In genomic region chr17:34033441-34033840, GRCm38 (mm10) we compare ENCODE assay signal across 8 mouse cellular contexts. TPM values are rescaled to one million over a fixed set of nuclear protein-coding genes. Genes with fewer than 3 reads are reported as not detected.
A peak's percentile ranks its signal among the peaks of the same experiment; 100 is the strongest.
DNase-seq lines count a peak whose midpoint lies in the region; ATAC-seq and TF ChIP-seq lines count a peak whose summit lies in the region.

No protein-coding gene starts in this region.

- WGBS in intestine, embryonic 14.5 days: 91% methylated on average over 9 of the region's 9 CpGs
- WGBS in intestine, postnatal 0 days: 84% methylated on average over 9 of the region's 9 CpGs
- 90% methylated on average over 9 of the region's 9 CpGs for whole genome bisulfite sequencing in limb, embryonic 14.5 days

- H3K4me3 ChIP-seq in intestine, embryonic 14.5 days (ENCODE audit: low read depth, low read length): no peak overlapping the region
- no peak overlapping the region for H3K4me3 ChIP-seq in intestine, postnatal 0 days (ENCODE audit: low read depth, low read length)
- H3K4me3 ChIP-seq in E14TG2a.4 (replicated peaks; ENCODE audit: low read length): 0 out of 2 replicates have a peak overlapping the region, but pooled peaks have one; percentile 99
- peak overlapping the region; percentile 71 for H3K4me3 ChIP-seq in brown adipose tissue, adult 24 weeks (ENCODE audit: insufficient read depth, low read depth, low read length)
- H3K4me3 ChIP-seq in limb, embryonic 14.5 days (replicated peaks; ENCODE audit: low read length): peak overlapping the region; percentile 89

- DNase-seq in intestine, embryonic 14.5 days (ENCODE audit: low spot score): no peak
- DNase-seq in limb, embryonic 14.5 days (ENCODE audit: low spot score): no peak
- no peak for DNase-seq in yolk sac, embryonic 10.5 days (ENCODE audit: low spot score)
- DNase-seq in lung, adult 18-20 months: no peak
- no peak for DNase-seq in layer of hippocampus, postnatal 25 days (ENCODE audit: extremely low spot score in 1 of 2, low spot score in 1 of 2)

- TF ChIP-seq POLR2A in limb, embryonic 14.5 days (IDR thresholded peaks at IDR 0.05; ENCODE audit: borderline replicate concordance, extremely low read depth, insufficient read depth, insufficient read length): no peak

- H3K4me2 ChIP-seq in intestine, embryonic 14.5 days (ENCODE audit: low read length): peak overlapping the region; percentile 64; the same call in 1 of the 2 replicates
- H3K4me2 ChIP-seq in intestine, postnatal 0 days (replicated peaks; ENCODE audit: low read depth): no peak overlapping the region; the same call in none of the 2 replicates
- peak overlapping the region; percentile 89; the same call in 1 of the 2 replicates for H3K4me2 ChIP-seq in limb, embryonic 14.5 days (replicated peaks; ENCODE audit: low read depth, low read length, severe bottlenecking)

- TF ChIP-seq CTCF in intestine, postnatal 0 days (IDR thresholded peaks at IDR 0.05; ENCODE audit: low read depth): no peak; the same call in 1 of the 2 replicates
- no peak for TF ChIP-seq CTCF in E14TG2a.4 (conservative IDR thresholded peaks at IDR 0.05; ENCODE audit: low read length)

- peaks cover 29% of the 10 kb centered on the region for H3K4me1 ChIP-seq in intestine, embryonic 14.5 days (replicated peaks; ENCODE audit: control insufficient read depth, insufficient read depth, low read length)
- 0 out of 2 replicates have a peak, but pooled peaks cover 7% of the 10 kb centered on the region for H3K4me1 ChIP-seq in intestine, postnatal 0 days (replicated peaks; ENCODE audit: control insufficient read depth, insufficient read depth, low read length)
- H3K4me1 ChIP-seq in E14TG2a.4 (replicated peaks; ENCODE audit: low read depth, low read length): peaks cover 70% of the 10 kb centered on the region
- peaks cover 14% of the 10 kb centered on the region; the same call in 1 of the 2 replicates for H3K4me1 ChIP-seq in brown adipose tissue, adult 24 weeks (ENCODE audit: control insufficient read depth, insufficient read depth, insufficient read length, low read length)
- H3K4me1 ChIP-seq in limb, embryonic 14.5 days (ENCODE audit: control insufficient read depth, insufficient read depth, low read length): peaks cover 24% of the 10 kb centered on the region

- no peak for ATAC-seq in intestine, embryonic 14.5 days (replicated peaks; ENCODE audit: low FRiP score, low TSS enrichment, low read depth)
- ATAC-seq in intestine, postnatal 0 days: no peak
- ATAC-seq in limb, embryonic 14.5 days (ENCODE audit: low FRiP score, low read depth): no peak

- 0 out of 2 replicates have a peak overlapping the region, but pooled peaks have one; percentile 93 for H3K9ac ChIP-seq in intestine, embryonic 14.5 days (ENCODE audit: low read length)
- H3K9ac ChIP-seq in intestine, postnatal 0 days (ENCODE audit: low read depth, low read length): no peak overlapping the region
- H3K9ac ChIP-seq in limb, embryonic 14.5 days (ENCODE audit: low read depth, low read length, severe bottlenecking): peak overlapping the region; percentile 96; the same call in 1 of the 2 replicates

- H3K27me3 ChIP-seq in intestine, embryonic 14.5 days (replicated peaks; ENCODE audit: control insufficient read depth, insufficient read depth, low read length): 0 out of 2 replicates have a peak, but pooled peaks cover 2% of the 10 kb centered on the region
- no peaks in the 10 kb centered on the region for H3K27me3 ChIP-seq in intestine, postnatal 0 days (replicated peaks; ENCODE audit: control insufficient read depth, insufficient read depth, low read length)
- H3K27me3 ChIP-seq in E14TG2a.4 (ENCODE audit: insufficient read depth, low read length): no peaks in the 10 kb centered on the region
- H3K27me3 ChIP-seq in limb, embryonic 14.5 days (ENCODE audit: control insufficient read depth, insufficient read depth, low read length): no peaks in the 10 kb centered on the region

- H3K9me3 ChIP-seq in intestine, embryonic 14.5 days (ENCODE audit: control insufficient read depth, low read length): no peaks in the 10 kb centered on the region
- H3K9me3 ChIP-seq in intestine, postnatal 0 days (ENCODE audit: control insufficient read depth): no peaks in the 10 kb centered on the region
- no peaks in the 10 kb centered on the region for H3K9me3 ChIP-seq in E14TG2a.4 (ENCODE audit: low read length)
- no peaks in the 10 kb centered on the region for H3K9me3 ChIP-seq in limb, embryonic 14.5 days (ENCODE audit: control insufficient read depth, low read length)

- peaks cover 63% of the 10 kb centered on the region for H3K36me3 ChIP-seq in intestine, embryonic 14.5 days (ENCODE audit: control insufficient read depth, insufficient read depth, low read length)
- H3K36me3 ChIP-seq in intestine, postnatal 0 days (ENCODE audit: control insufficient read depth, insufficient read depth): peaks cover 47% of the 10 kb centered on the region
- H3K36me3 ChIP-seq in E14TG2a.4 (ENCODE audit: insufficient read depth, low read length): peaks cover 80% of the 10 kb centered on the region
- H3K36me3 ChIP-seq in limb, embryonic 14.5 days (ENCODE audit: control insufficient read depth, insufficient read depth, low read length): peaks cover 69% of the 10 kb centered on the region

- no peak overlapping the region for H3K27ac ChIP-seq in intestine, embryonic 14.5 days (ENCODE audit: low read depth)
- H3K27ac ChIP-seq in intestine, postnatal 0 days (ENCODE audit: low read depth, low read length): no peak overlapping the region
- H3K27ac ChIP-seq in brown adipose tissue, adult 24 weeks (replicated peaks; ENCODE audit: low read depth, low read length): no peak overlapping the region
- H3K27ac ChIP-seq in limb, embryonic 14.5 days (replicated peaks; ENCODE audit: low read depth, low read length): no peak overlapping the region

RNA-seq across cellular contexts. Expression of gene Rxrb, which starts 1.8 kb away (rescaled TPM):
- 21.5 and 28.5 TPM in 2 replicates for polyA plus RNA-seq in intestine, embryonic 14.5 days (2014; fragmentation: Nextera tagmentation; extraction: Ambion mirVana)
- polyA plus RNA-seq in intestine, postnatal 0 days (2015; fragmentation: Nextera tagmentation; extraction: Ambion mirVana): 19.5 and 22.1 TPM in 2 replicates
- 23.6 and 38.7 TPM in 2 replicates for polyA plus RNA-seq in brown adipose tissue, adult 24 weeks (2012; ENCODE audit: insufficient read depth, insufficient read length, missing spikeins)
- 83.2 and 98.9 TPM in 2 replicates for polyA plus RNA-seq in limb, embryonic 14.5 days (2012; rRNA removed)
- 29.2 and 33.6 TPM in 2 replicates for polyA plus RNA-seq in limb, embryonic 14.5 days (2014; fragmentation: Nextera tagmentation; extraction: Ambion mirVana)
- 10 to 100 TPM; 76.0 to 83.6 TPM for total RNA-seq in layer of hippocampus, postnatal 25 days (2021)

RNA-seq across cellular contexts. Expression of gene Slc39a7, which starts 2.0 kb away (rescaled TPM):
- 86.4 and 89.5 TPM in 2 replicates for polyA plus RNA-seq in intestine, embryonic 14.5 days (2014; fragmentation: Nextera tagmentation; extraction: Ambion mirVana)
- 99.1 and 99.5 TPM in 2 replicates for polyA plus RNA-seq in intestine, postnatal 0 days (2015; fragmentation: Nextera tagmentation; extraction: Ambion mirVana)
- polyA plus RNA-seq in brown adipose tissue, adult 24 weeks (2012; ENCODE audit: insufficient read depth, insufficient read length, missing spikeins): 40.0 and 44.7 TPM in 2 replicates
- 197 and 283 TPM in 2 replicates for polyA plus RNA-seq in limb, embryonic 14.5 days (2012; rRNA removed)
- polyA plus RNA-seq in limb, embryonic 14.5 days (2014; fragmentation: Nextera tagmentation; extraction: Ambion mirVana): 132 and 133 TPM in 2 replicates
- 10 to 100 TPM; 94.3 to 95.5 TPM for total RNA-seq in layer of hippocampus, postnatal 25 days (2021)

RNA-seq across cellular contexts. Expression of gene H2-Ke6, which starts 5.6 kb away (rescaled TPM):
- polyA plus RNA-seq in intestine, embryonic 14.5 days (2014; fragmentation: Nextera tagmentation; extraction: Ambion mirVana): 49.7 and 53.6 TPM in 2 replicates
- polyA plus RNA-seq in intestine, postnatal 0 days (2015; fragmentation: Nextera tagmentation; extraction: Ambion mirVana): 59.8 and 67.1 TPM in 2 replicates
- 214 and 236 TPM in 2 replicates for polyA plus RNA-seq in brown adipose tissue, adult 24 weeks (2012; ENCODE audit: insufficient read depth, insufficient read length, missing spikeins)
- polyA plus RNA-seq in limb, embryonic 14.5 days (2012; rRNA removed): 104 and 109 TPM in 2 replicates
- polyA plus RNA-seq in limb, embryonic 14.5 days (2014; fragmentation: Nextera tagmentation; extraction: Ambion mirVana): 46.4 and 48.1 TPM in 2 replicates
- total RNA-seq in layer of hippocampus, postnatal 25 days (2021): 10 to 100 TPM; 54.3 to 63.9 TPM

RNA-seq across cellular contexts. Expression of gene Col11a2, which starts 5.8 kb away (rescaled TPM):
- polyA plus RNA-seq in intestine, embryonic 14.5 days (2014; fragmentation: Nextera tagmentation; extraction: Ambion mirVana): 0.44 and 0.66 TPM in 2 replicates
- 0.13 and 0.21 TPM in 2 replicates for polyA plus RNA-seq in intestine, postnatal 0 days (2015; fragmentation: Nextera tagmentation; extraction: Ambion mirVana)
- polyA plus RNA-seq in brown adipose tissue, adult 24 weeks (2012; ENCODE audit: insufficient read depth, insufficient read length, missing spikeins): 0.38 and 1.0 TPM in 2 replicates
- polyA plus RNA-seq in limb, embryonic 14.5 days (2012; rRNA removed): 201 and 242 TPM in 2 replicates
- 71.6 and 72.1 TPM in 2 replicates for polyA plus RNA-seq in limb, embryonic 14.5 days (2014; fragmentation: Nextera tagmentation; extraction: Ambion mirVana)
- total RNA-seq in layer of hippocampus, postnatal 25 days (2021): 10 to 100 TPM; 23.5 to 25.3 TPM

RNA-seq across cellular contexts. Expression of gene Ring1, which starts 9.0 kb away (rescaled TPM):
- polyA plus RNA-seq in intestine, embryonic 14.5 days (2014; fragmentation: Nextera tagmentation; extraction: Ambion mirVana): 4.4 and 5.9 TPM in 2 replicates
- polyA plus RNA-seq in intestine, postnatal 0 days (2015; fragmentation: Nextera tagmentation; extraction: Ambion mirVana): 9.1 and 10.1 TPM in 2 replicates
- polyA plus RNA-seq in brown adipose tissue, adult 24 weeks (2012; ENCODE audit: insufficient read depth, insufficient read length, missing spikeins): 10.2 and 10.3 TPM in 2 replicates
- 54.0 and 81.7 TPM in 2 replicates for polyA plus RNA-seq in limb, embryonic 14.5 days (2012; rRNA removed)
- 7.0 and 8.4 TPM in 2 replicates for polyA plus RNA-seq in limb, embryonic 14.5 days (2014; fragmentation: Nextera tagmentation; extraction: Ambion mirVana)
- 10 to 100 TPM; 37.1 to 44.3 TPM for total RNA-seq in layer of hippocampus, postnatal 25 days (2021)

Comparison
In these comparisons a context has a peak if more than half of its experiments do, and no peak if none do; other contexts are left out.
1. H3K4me3 ChIP-seq: peak in E14TG2a.4 (single experiment), brown adipose tissue, adult 24 weeks (single experiment) and limb, embryonic 14.5 days (single experiment); none in intestine, embryonic 14.5 days (single experiment) and intestine, postnatal 0 days (single experiment).